Mouse (Mus musculus) CH12.LX (cell line): ENCODE measurements around the gene Fxyd5.

ENCODE experiments used
- CTCF ChIP-seq, 2 experiments: IDR thresholded peaks in 1 of 2; conservative IDR thresholded peaks in 1 of 2; 2 replicates each; pipeline ENCODE4 v1.5.1; 2011 to 2012; ENCODE audit warnings: low read depth in 2 of 2, low read length in 2 of 2, improper control_type of control experiment in 1 of 2, inconsistent platforms in 1 of 2, mild to moderate bottlenecking in 1 of 2, moderate library complexity in 1 of 2
- EP300 ChIP-seq: IDR thresholded peaks from 2 replicates; pipeline ENCODE4 v1.6.1; 2011; ENCODE audit warnings: low read length, improper control_type of control experiment
- POLR2A ChIP-seq: IDR thresholded peaks from 2 replicates; pipeline ENCODE4 v1.6.1; 2011; ENCODE audit warnings: low read depth, mild to moderate bottlenecking, improper control_type of control experiment, low read length

DNA sequence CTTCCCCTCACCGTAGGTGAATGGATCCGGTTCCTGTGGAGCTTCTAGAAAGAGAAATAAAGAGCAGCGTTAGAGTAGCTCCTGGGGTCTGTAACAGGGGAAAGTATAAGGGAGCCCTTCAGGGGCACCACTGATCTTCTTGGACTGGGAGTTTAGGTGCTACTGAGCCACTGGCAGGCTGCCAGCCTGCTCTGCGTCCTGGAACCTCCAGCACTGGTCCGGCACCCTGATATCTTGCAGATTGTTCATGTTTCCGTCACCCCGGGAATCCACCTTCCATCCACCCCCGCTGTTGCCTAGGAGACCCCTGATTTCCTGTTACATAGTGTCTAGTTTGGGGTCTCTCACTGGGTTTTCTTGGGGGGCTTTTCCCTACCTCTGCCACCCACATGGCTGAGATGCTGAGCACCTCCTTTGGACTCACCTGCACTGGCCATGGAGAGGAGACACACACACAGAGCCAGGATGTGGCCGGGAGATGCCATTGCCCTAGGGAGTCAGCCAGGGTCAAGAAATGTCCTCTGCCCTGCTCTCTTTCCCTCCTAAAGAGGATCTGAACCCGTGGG, 11.7 kb upstream of the Fxyd5 start:
- TF ChIP-seq POLR2A (no peak), EP300 (no peak), CTCF (conservative IDR thresholded peaks at IDR 0.05 in 1 of 2, IDR thresholded peaks at IDR 0.05 in 1 of 2; ENCODE audit: low read depth in 2 of 2, low read length in 2 of 2) (no peak)
